ENCODE assay signal across 8 mouse cellular contexts in genomic region chrX:104670757-104671549, GRCm38 (mm10). TPM values are rescaled to one million over a fixed set of nuclear protein-coding genes. Genes with fewer than 3 reads are reported as not detected.
A peak's percentile ranks its signal among the peaks of the same experiment; 100 is the strongest.
DNase-seq lines count a peak whose midpoint lies in the region; ATAC-seq and TF ChIP-seq lines count a peak whose summit lies in the region.

TSS of gene Zdhhc15 (minus strand) at chrX:104671064.

- H3K4me3 ChIP-seq in cortical plate, adult 2 months (ENCODE audit: insufficient read depth, low read length), result peak within 1 kb of the TSS; percentile 99
- H3K4me3 ChIP-seq in gastrocnemius, adult 2 months, result peak within 1 kb of the TSS; percentile 68
- peak within 1 kb of the TSS; percentile 52 for H3K4me3 ChIP-seq in hindbrain, embryonic 16.5 days (ENCODE audit: low read length)

- peak; percentile 78 for DNase-seq in R1 (ENCODE audit: low read depth, low spot score)
- DNase-seq in gastrocnemius, adult 2 months, result peak; percentile 48
- DNase-seq in left cerebral cortex, adult 11 months (ENCODE audit: low spot score), result peak; percentile 7
- peak; percentile 26 for DNase-seq in lung, postnatal 25 days (ENCODE audit: low spot score)
- peak; percentile 13 for DNase-seq in retina, postnatal 7 days (ENCODE audit: low read depth, low spot score)
- DNase-seq in thymus, postnatal 36 days, result peak; percentile 54 to 68

- ATAC-seq in hindbrain, embryonic 16.5 days, result peak; percentile 95

- peak within 1 kb of the TSS; percentile 59 for H3K4me2 ChIP-seq in hindbrain, embryonic 16.5 days (ENCODE audit: low read length)

- peak within 1 kb of the TSS; percentile 64 for H3K9ac ChIP-seq in hindbrain, embryonic 16.5 days (ENCODE audit: low read depth, low read length)

- H3K4me1 ChIP-seq in cortical plate, adult 2 months (ENCODE audit: control insufficient read depth, insufficient read depth, low read length), result no peaks in the 10 kb centered on the region
- H3K4me1 ChIP-seq in hindbrain, embryonic 16.5 days (ENCODE audit: control insufficient read depth, insufficient read depth, low read depth, low read length), result no peaks in the 10 kb centered on the region

- TF ChIP-seq POLR2A in cortical plate, adult 2 months (IDR thresholded peaks at IDR 0.05; ENCODE audit: extremely low read depth, insufficient read depth, low read length), result no peak

- no peaks in the 10 kb centered on the region for H3K36me3 ChIP-seq in hindbrain, embryonic 16.5 days (ENCODE audit: control insufficient read depth, insufficient read depth, low read length)

- peak within 1 kb of the TSS; percentile 35; the same call in 1 of the 2 replicates for H3K27ac ChIP-seq in cortical plate, adult 2 months (ENCODE audit: insufficient read depth, low read length)
- H3K27ac ChIP-seq in gastrocnemius, adult 2 months, result peak within 1 kb of the TSS; percentile 38
- H3K27ac ChIP-seq in hindbrain, embryonic 16.5 days (ENCODE audit: low read depth, low read length), result peak within 1 kb of the TSS; percentile 64

- H3K27me3 ChIP-seq in hindbrain, embryonic 16.5 days (replicated peaks; ENCODE audit: control insufficient read depth, insufficient read depth, low read length), result peaks cover 2% of the 10 kb centered on the region

- intact Hi-C loops in gastrocnemius, adult 2 months (cut with DNase I), result no loop called here

- 8% methylated on average over 13 of the region's 31 CpGs for WGBS in hindbrain, embryonic 16.5 days

- TF ChIP-seq CTCF in cortical plate, adult 2 months (IDR thresholded peaks at IDR 0.05; ENCODE audit: extremely low read depth, insufficient read depth, low read length), result no peak
- TF ChIP-seq CTCF in gastrocnemius, adult 2 months (IDR thresholded peaks at IDR 0.05), result no peak

- H3K9me3 ChIP-seq in hindbrain, embryonic 16.5 days (ENCODE audit: control insufficient read depth, low read length), result no peaks in the 10 kb centered on the region

RNA-seq across cellular contexts. Expression of gene Zdhhc15, which starts in this region (rescaled TPM):
- 3.7 and 4.0 TPM in 2 replicates for polyA plus RNA-seq in cortical plate, adult 2 months (2012; rRNA removed)
- total RNA-seq in gastrocnemius, adult 2 months (2021), result under 1 TPM; 0.10 to 0.20 TPM
- 3.7 and 4.8 TPM in 2 replicates for polyA plus RNA-seq in hindbrain, embryonic 16.5 days (2015; fragmentation: Nextera tagmentation; extraction: Ambion mirVana)

Comparison
In these comparisons a context has a peak if more than half of its experiments do, and no peak if none do; other contexts are left out.
1. Peak in every context shown above with its lines: DNase-seq, ATAC-seq, H3K4me3 ChIP-seq and H3K27ac ChIP-seq.
2. Peak in DNase-seq, H3K4me3 ChIP-seq and H3K27ac ChIP-seq in gastrocnemius, adult 2 months; RNA of the gene not detected or under 1 TPM.
3. DNase-seq: peak in every context shown above with its lines; median percentile 78 in R1; 61 in thymus, postnatal 36 days; 48 in gastrocnemius, adult 2 months; 26 in lung, postnatal 25 days; 13 in retina, postnatal 7 days; 7 in left cerebral cortex, adult 11 months.